Mouse (Mus musculus) CD4-positive naive resting alpha-beta T cell, adult 57 days (primary cell): ENCODE data around the gene Omt2a. TPM values are rescaled to one million over a fixed set of nuclear protein-coding genes. Genes with fewer than 3 reads are reported as not detected.

Experiments used
- total RNA-seq: library from RNA; stranded (reverse); gene quantifications from one replicate; pipeline ENCODE4 v1.2.4, GENCODE M21; 2023

The Omt2a gene
- not detected for total RNA-seq

DNA sequence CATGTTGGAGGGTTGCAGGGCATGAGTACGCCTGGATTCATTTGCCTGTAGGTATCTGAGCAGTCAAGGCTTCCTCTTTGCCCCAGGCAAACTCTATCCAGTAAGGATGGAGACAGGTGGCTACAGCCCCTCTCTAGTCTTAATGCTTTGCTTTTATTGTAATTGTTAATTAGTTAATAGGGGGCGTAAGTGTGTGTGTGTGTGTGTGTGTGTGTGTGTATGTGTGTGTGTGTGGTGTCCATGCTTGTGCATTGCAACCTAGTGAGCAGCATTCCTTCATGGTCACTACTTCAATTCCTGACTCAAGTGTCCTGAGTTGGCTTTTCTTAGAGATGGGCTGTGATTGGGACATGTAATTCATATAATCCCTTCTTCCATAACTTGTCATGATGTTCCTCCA, at the start of gene Omt2a:
TSS of gene Omt2a (minus strand) at position 101 of the 400 bp plus-strand sequence.

DNA sequence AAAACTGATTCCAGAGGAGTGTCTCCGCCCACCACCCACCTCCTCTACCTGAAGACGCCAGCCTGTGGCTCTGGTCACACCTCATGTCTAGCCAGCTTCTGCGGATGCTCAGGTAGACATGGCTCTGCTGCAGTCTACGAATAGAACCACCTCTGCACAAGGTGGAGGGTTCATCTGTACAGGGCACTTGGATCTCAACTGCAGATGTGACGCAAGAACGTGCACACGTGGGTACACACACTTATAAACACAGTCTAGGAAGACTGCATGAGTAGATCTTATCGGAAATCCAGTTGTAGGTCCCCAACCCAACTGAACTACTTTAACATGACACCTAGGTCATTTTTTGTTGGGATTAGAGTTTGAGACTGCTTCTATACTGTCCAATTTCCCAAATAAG, 41.0 kb upstream of the Omt2a start, which contains the start of gene Gsta2:
TSS of gene Gsta2 (minus strand) at position 178 of the 400 bp plus-strand sequence.

DNA sequence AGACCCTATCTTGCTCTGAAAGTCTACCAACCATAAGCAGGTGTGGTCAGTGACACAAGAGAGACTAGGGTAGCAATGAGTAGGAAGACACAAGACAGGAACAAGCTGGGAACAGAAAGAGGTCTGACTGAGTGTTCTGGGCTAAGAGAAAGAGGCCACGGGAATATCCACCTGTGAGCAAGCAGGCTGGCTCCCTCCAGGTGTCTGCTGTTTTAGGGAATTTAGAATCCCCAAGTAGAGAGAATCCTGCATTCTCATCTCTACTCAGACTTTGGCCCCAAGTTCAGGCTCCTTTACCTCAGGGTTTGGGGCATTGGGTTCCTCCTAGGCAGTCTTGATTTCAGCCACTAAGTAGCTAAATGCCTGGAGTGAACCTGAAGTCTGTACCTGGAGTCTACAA, 12.7 kb upstream of the Omt2a start, which contains the start of gene Omt2b:
TSS of gene Omt2b (plus strand) at position 301 of the 400 bp plus-strand sequence.

DNA sequence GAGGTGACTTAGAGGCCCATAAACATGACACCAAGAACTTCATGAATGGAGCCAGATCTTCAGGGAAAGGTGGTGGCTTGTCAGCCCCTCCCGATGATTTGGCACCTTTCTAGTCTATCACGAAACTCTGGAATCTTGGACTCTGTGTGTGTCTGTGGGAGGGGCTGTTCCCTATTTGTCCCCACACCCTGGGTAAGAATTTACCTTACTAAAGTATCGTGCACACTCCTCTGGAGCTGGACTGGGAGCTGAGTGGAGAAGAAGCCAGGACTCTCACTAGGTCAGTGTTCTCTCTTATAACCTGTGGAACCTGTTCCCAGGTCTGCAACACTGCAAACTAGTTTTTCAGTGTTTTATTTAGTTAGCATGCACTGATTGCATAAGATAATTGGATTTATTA, 24.9 kb downstream of the Omt2a start, which contains the start of gene Gm10639:
TSS of gene Gm10639 (plus strand) at position 201 of the 400 bp plus-strand sequence.

Other genes with a start within 250 kb of the Omt2a start
- gene Fbxo9, start 205.7 kb downstream of the Omt2a start, total RNA-seq = 41.1 TPM
- gene Ick, start 205.6 kb downstream of the Omt2a start, total RNA-seq = 8.4 TPM
- gene Gsta4, start 132.0 kb downstream of the Omt2a start, total RNA-seq = 0.62 TPM
- not detected for gene Gsta1, start 84.1 kb downstream of the Omt2a start, total RNA-seq
- not detected for gene Gm3776, start 57.7 kb downstream of the Omt2a start, total RNA-seq
- not detected for gene Gm10639, start 24.9 kb downstream of the Omt2a start, total RNA-seq
- gene Omt2b, start 12.8 kb upstream of the Omt2a start, total RNA-seq = not detected
- not detected for gene Gsta2, start 41.0 kb upstream of the Omt2a start, total RNA-seq
- gene Dppa5a, start 53.4 kb upstream of the Omt2a start, total RNA-seq = not detected
- gene Ooep, start 63.9 kb upstream of the Omt2a start, total RNA-seq = not detected
- 0.41 TPM for gene Ddx43, start 81.0 kb upstream of the Omt2a start, total RNA-seq
- gene Cgas, start 128.4 kb upstream of the Omt2a start, total RNA-seq = 2.4 TPM
- 23.9 TPM for gene Mto1, start 133.4 kb upstream of the Omt2a start, total RNA-seq
- gene Gm17324, start 134.0 kb upstream of the Omt2a start, total RNA-seq = 0.65 TPM
- 10,804 TPM for gene Eef1a1, start 174.4 kb upstream of the Omt2a start, total RNA-seq